Mouse (Mus musculus): ENCODE data around the gene Nudt6.
A peak's percentile ranks its signal among the peaks of the same experiment; 100 is the strongest.

Gene Nudt6

GRCm38 (mm10) chr3:37420072-37420471, at the start of gene Nudt6:
TSS of gene Nudt6 (minus strand) at chr3:37420211.
- peak; percentile 92 for DNase-seq

GRCm38 (mm10) chr3:37469353-37469752, 49.3 kb upstream of the Nudt6 start:
- no peak for DNase-seq

DNA sequence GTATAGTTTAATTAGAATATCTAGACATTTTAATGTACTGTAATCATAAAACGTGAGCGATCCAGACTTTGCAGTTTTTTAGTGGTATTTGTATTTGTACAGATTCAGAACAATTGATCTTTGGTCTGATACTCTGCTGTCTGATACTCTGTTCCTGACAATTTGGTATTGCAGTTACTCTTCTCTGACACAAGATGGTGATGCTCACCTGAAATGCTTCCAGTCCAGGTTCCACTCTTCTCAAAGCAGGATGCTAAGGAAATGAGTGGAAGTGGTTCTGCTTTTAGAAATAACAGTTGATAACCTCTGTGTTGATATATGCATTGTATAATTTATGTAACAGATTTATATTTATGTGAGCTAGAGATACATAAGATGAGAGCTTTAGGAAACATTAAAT, 48.2 kb upstream of the Nudt6 start:
- no peak for DNase-seq

- no peak for DNase-seq
These were observed 36.0 kb upstream of the Nudt6 start for GRCm38 (mm10) chr3:37455992-37456391.

- DNase-seq: no peak
These were observed 23.4 kb upstream of the Nudt6 start for GRCm38 (mm10) chr3:37443409-37443808.

DNA sequence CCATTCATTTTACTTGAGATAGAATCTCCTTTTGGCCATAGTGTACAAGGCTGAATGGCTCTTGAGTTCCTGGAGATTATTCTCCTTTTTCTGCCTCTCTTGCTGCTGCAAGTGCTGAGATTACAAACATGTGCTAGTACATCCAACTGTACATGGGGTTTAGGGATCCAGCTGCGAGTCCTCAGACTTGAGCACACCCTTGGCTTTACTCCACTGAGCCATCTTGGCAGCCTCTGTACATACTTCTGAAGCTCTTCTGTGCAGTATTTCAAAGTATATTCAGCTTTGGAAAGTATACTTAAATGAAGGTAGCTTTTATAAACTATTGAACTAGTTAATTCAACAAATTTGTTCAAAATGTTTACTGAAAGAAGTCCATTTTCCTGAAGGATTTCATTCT, 19.8 kb upstream of the Nudt6 start:
- DNase-seq: no peak

- no peak for DNase-seq
These were observed 10.3 kb upstream of the Nudt6 start for GRCm38 (mm10) chr3:37430359-37430758.

GRCm38 (mm10) chr3:37426069-37426468, 6.1 kb upstream of the Nudt6 start:
- no peak for DNase-seq

- DNase-seq: no peak
These were observed 1.2 kb upstream of the Nudt6 start for GRCm38 (mm10) chr3:37421179-37421578.

- peak; percentile 24 for DNase-seq
These were observed 630 bp upstream of the Nudt6 start for GRCm38 (mm10) chr3:37420641-37421040.

GRCm38 (mm10) chr3:37419458-37419991, 486 bp downstream of the Nudt6 start, which contains the start of gene Spata5:
TSS of gene Spata5 (plus strand) at chr3:37419896.
- DNase-seq: peak; percentile 96

DNA sequence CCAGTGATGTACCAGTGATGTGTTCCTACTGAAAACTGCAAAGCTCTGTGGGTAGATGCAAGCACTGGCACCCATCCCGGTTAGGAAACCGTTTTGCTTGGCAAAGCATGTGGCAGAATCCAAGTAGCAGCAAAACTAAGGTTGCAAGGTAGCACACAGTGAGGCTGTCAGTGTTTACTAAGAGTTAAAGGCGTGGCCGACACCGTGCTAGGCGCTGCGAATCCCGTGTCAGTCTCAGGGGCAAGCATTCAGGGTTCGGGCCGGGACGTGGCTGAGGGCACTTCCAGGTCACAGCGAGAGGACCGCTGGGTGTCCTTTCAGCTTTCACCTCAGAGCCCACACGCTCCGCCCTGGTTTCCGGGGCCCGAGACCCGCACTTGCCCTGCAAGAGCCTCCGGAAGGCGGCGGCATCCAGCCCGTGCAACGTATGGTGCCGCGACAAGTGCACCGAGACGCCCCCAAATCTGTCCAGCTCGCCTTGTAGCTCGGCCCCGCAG, 1.0 kb downstream of the Nudt6 start:
- DNase-seq: peak; percentile 62

DNA sequence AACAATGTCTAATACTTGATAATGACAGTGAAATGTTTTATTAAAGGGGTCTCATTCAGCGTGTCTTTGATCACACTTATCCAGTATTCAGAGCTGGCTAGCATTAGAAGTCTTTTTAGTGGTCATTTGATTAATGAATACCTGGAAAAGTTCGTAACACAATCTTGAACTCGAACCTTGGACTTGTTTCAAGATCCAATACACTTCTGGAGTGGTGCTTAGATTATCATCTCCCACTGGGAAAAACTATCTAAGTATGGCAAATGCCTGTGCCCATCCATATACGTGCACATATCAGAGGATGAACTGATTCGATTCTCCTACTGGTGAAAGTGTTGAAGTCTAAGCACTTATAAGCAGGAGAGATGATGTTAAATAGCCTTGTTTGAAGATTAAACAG, 1.7 kb downstream of the Nudt6 start:
- no peak for DNase-seq

DNA sequence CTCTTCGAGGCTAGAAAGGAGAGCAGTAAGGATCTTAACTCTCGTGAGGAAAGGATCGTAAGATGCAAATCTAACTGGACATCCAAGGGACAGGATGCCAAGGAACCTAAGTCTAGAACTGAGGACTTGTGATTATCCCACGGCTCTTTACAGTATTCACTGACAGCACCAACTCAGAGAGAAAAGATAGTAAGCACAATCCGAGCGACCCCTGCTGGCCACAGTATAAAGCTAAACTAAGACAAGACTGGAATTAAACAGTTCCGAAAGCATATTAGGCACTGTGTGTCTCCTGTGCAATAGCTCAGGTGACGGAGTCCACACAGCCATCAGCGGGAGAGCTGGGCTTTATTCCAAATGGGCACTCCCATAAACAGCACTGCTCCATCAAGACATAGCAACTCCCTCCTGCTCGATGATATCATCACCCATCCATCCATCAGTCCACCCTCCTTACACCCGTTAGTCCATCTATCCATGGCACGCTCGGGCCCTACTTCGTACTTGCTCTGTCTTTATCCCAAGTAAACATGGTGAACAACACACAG, 5.5 kb downstream of the Nudt6 start:
- peak; percentile 74 for DNase-seq

- DNase-seq: no peak
These were observed 6.6 kb downstream of the Nudt6 start for GRCm38 (mm10) chr3:37413446-37413845.

- DNase-seq: no peak
These were observed 12.4 kb downstream of the Nudt6 start for GRCm38 (mm10) chr3:37407598-37407997.

- DNase-seq: no peak
These were observed 18.0 kb downstream of the Nudt6 start for GRCm38 (mm10) chr3:37401729-37402610.

- no peak for DNase-seq
These were observed 21.2 kb downstream of the Nudt6 start for GRCm38 (mm10) chr3:37398661-37399395.

DNA sequence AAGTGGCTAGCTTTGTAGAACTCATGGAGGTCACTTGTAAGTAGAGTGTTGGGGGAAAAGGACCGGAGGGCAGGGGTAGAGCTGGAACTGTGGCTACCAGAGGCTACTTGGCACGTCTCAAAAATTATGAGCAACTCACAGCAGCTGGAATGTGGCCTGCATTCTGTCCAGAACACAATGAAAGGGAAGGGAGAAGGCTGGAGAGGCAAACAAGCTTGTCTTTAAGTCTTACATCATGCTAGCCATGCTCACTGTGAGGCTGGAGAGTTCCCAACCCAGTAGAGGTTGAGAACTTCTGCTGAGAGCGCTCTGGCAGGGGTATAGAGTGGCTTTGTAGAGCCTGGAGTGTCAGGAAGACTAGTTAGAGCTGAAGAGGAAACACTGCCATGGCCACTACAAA, 22.4 kb downstream of the Nudt6 start:
- DNase-seq: no peak

DNA sequence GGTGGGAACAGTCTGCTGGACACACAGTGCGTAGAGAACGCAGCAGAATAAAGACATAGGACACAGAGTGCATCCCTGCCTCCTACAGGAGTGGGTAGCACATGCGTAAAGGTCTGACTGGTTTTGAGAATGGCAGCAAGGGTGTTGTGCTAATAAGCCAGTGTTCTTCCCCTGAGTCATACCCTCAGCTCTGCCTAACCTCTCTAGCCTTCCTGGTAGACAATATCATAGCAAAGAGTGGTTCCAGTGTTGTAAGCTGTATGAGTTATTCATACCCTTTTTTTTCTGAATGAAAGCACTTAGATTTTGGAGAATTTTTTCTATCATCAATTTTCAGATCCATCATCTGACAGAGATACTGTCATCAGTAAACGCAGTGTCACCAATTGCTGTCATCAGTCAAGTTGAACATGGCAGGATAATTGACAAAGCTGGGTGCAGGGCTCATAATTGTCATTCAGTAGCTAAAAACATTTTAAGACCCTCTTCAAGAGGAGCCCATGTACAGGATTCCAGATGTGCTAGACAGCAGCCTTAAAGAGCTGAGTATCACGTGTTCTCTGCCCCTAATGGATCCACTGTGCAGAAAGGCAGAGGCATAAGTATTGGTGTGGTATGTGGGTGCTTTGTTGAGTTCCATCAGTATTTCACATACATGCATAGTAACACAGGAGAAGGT, 22.9 kb downstream of the Nudt6 start:
- DNase-seq: no peak

DNA sequence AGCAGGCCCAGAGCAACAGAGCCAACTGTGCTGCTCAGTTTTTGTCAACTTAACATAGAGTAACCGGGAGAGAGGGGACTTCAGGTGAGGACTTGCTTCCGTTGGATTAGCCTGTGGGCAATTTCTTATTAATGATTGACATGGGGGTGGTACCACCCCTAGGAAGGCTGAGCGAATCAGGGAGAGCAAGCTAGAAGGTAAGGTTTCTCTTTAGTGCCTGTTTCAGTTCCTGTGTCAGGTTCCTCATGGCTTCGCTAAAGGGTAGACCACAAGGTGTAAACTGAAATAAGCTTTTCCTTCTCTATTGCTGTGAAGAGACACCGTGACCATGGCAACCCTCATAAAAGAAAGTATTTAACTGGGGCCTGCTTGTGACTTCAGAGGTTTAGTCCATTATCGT, 32.7 kb downstream of the Nudt6 start:
- DNase-seq: no peak

GRCm38 (mm10) chr3:37383096-37383765, 36.8 kb downstream of the Nudt6 start:
- DNase-seq: no peak
